Mouse (Mus musculus): Measurements from ENCODE around the gene Col27a1. TPM values are rescaled to one million over a fixed set of nuclear protein-coding genes. Genes with fewer than 3 reads are reported as not detected.

Col27a1 gene
- polyA plus RNA-seq, 2 experiments = 1.2 to 3.8 TPM

DNA sequence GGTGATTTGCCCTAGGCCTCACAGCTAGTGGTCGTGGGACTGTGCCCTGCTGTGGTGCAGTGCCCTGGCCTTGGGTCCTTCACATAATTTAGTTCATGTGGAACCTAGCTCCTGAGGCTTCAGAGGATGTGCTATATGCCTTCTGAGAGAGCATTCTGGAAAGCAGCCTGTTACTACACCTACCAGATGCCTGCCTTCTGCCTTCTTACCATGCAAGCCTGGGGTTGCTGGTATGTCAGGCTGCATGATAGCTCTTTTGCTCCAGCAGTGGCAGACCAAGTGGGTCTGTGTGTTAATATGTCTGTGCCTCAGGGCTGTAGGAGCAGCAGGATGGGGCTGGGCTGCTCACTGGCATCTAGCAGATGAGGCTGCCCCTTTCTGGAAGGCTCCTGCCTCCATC, 81.8 kb downstream of the Col27a1 start:
- TF ChIP-seq EP300 (IDR thresholded peaks at IDR 0.05; ENCODE audit: low read depth) = no peak
- TF ChIP-seq CTCF (IDR thresholded peaks at IDR 0.05; ENCODE audit: low read depth) = no peak

DNA sequence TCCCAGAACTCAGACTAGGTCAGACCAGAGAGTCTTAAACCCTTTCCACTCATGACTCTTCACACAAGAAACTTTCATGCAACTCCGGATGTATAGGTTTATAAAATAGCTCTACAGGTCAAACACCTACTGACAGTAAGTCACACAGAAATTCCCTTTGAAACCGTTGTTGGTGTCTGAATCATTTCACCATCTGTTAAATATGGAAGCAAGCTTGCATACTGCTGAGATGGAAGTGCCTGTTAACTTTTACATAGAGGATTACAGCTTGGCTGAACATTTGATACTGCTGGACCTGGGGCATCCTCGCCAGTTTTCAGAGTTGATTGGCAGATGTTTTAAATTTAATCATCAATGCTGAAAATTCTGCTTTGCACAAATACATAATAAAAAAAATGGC, 82.5 kb downstream of the Col27a1 start:
- no peak for ATAC-seq (ENCODE audit: insufficient read depth)
- Histone ChIP-seq H3K27ac (no peak overlapping the region), H3K4me3 (ENCODE audit: insufficient read depth in 1 of 2, low read depth in 2 of 2, low read length in 2 of 2) (no peak overlapping the region), H3K4me2 (ENCODE audit: low read depth) (no peak overlapping the region), H3K27me3 (ENCODE audit: control insufficient read depth, insufficient read depth, low read length) (no peaks in the 10 kb centered on the region), H3K9me3 (ENCODE audit: control insufficient read depth, low read length) (no peaks in the 10 kb centered on the region), H3K9ac (replicated peaks) (no peak overlapping the region), H3K4me1 (replicated peaks; ENCODE audit: control insufficient read depth in 2 of 2, insufficient read depth in 2 of 2, low read length in 1 of 2) (no peaks in the 10 kb centered on the region), H3K36me3 (replicated peaks; ENCODE audit: control insufficient read depth, insufficient read depth, low read depth) (no peaks in the 10 kb centered on the region)
- TF ChIP-seq EP300 (IDR thresholded peaks at IDR 0.05; ENCODE audit: low read depth) (no peak), CTCF (IDR thresholded peaks at IDR 0.05; ENCODE audit: low read depth) (no peak)
- WGBS (ENCODE audit: insufficient replicate concordance) = 47% methylated on average over 3 of the region's 3 CpGs
- no peak for DNase-seq (ENCODE audit: low read depth in 3 of 3, low spot score in 3 of 3)

More for the DNA sequence above, 81.8 kb downstream of the Col27a1 start:
- H3K4me3 ChIP-seq (ENCODE audit: insufficient read depth in 1 of 2, low read depth in 2 of 2, low read length in 2 of 2) = no peak overlapping the region
- WGBS (ENCODE audit: insufficient replicate concordance) = 43% methylated on average over 1 of the region's 1 CpGs
- no peaks in the 10 kb centered on the region for H3K4me1 ChIP-seq (replicated peaks; ENCODE audit: control insufficient read depth in 2 of 2, insufficient read depth in 2 of 2, low read length in 1 of 2)
- H3K9ac ChIP-seq (replicated peaks) = no peak overlapping the region
- H3K27ac ChIP-seq = no peak overlapping the region
- H3K9me3 ChIP-seq (ENCODE audit: control insufficient read depth, low read length) = no peaks in the 10 kb centered on the region
- no peaks in the 10 kb centered on the region for H3K27me3 ChIP-seq (ENCODE audit: control insufficient read depth, insufficient read depth, low read length)
- no peak overlapping the region for H3K4me2 ChIP-seq (ENCODE audit: low read depth)
- H3K36me3 ChIP-seq (replicated peaks; ENCODE audit: control insufficient read depth, insufficient read depth, low read depth) = no peaks in the 10 kb centered on the region
- DNase-seq (ENCODE audit: low read depth in 3 of 3, low spot score in 3 of 3) = no peak
- no peak for ATAC-seq (ENCODE audit: insufficient read depth)

DNA sequence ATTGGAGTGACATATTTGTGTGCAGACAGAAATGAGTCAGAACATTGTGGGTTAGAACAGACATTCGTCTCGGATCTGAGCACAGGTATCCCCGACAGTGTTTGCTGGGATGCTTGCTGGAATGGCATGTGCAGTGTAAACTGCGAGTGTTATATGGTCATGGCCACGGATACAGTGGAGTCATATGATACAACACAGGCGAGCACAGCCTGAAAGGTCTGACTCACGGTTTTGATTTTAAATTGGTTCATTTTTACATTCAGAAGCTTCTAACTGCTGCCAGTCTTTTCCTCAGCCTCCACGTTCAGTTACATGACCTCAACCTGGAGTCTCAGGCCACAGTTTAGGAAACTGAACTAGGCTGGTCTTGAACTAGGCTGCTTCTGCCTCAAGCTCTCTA, 83.1 kb downstream of the Col27a1 start:
- Histone ChIP-seq H3K4me2 (ENCODE audit: low read depth) (no peak overlapping the region), H3K27ac (no peak overlapping the region), H3K36me3 (replicated peaks; ENCODE audit: control insufficient read depth, insufficient read depth, low read depth) (no peaks in the 10 kb centered on the region), H3K4me3 (ENCODE audit: insufficient read depth in 1 of 2, low read depth in 2 of 2, low read length in 2 of 2) (no peak overlapping the region), H3K9me3 (ENCODE audit: control insufficient read depth, low read length) (no peaks in the 10 kb centered on the region), H3K9ac (replicated peaks) (no peak overlapping the region), H3K4me1 (replicated peaks; ENCODE audit: control insufficient read depth in 2 of 2, insufficient read depth in 2 of 2, low read length in 1 of 2) (no peaks in the 10 kb centered on the region), H3K27me3 (ENCODE audit: control insufficient read depth, insufficient read depth, low read length) (no peaks in the 10 kb centered on the region)
- no peak for ATAC-seq (ENCODE audit: insufficient read depth)
- DNase-seq (ENCODE audit: low read depth in 3 of 3, low spot score in 3 of 3) = no peak
- WGBS (ENCODE audit: insufficient replicate concordance) = 54% methylated on average over 8 of the region's 8 CpGs
- TF ChIP-seq EP300 (IDR thresholded peaks at IDR 0.05; ENCODE audit: low read depth) = no peak
- no peak for TF ChIP-seq CTCF (IDR thresholded peaks at IDR 0.05; ENCODE audit: low read depth)

DNA sequence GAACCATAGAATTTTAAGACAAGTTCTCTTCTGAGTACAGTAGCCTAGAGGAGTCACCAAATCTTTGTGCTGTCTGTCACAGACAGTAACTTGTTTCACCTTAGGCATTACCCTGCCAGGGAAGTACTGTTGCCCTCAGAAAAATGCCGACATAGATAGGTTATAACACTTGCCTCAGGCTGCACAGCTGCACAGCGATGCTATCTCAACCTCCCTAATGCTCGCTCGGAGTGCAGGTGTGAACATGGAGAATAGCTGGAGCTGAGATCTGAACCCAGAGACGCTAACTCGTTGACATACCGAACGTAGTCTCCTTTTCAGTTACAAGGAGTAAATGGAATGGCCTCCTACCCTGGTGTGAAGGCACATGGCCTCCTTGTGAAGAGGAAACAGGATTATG, 84.4 kb downstream of the Col27a1 start:
- 74% methylated on average over 8 of the region's 8 CpGs for WGBS (ENCODE audit: insufficient replicate concordance)
- TF ChIP-seq CTCF (IDR thresholded peaks at IDR 0.05; ENCODE audit: low read depth) (no peak), EP300 (IDR thresholded peaks at IDR 0.05; ENCODE audit: low read depth) (no peak)
- H3K36me3 ChIP-seq (replicated peaks; ENCODE audit: control insufficient read depth, insufficient read depth, low read depth) = no peaks in the 10 kb centered on the region
- no peak overlapping the region for H3K4me3 ChIP-seq (ENCODE audit: insufficient read depth in 1 of 2, low read depth in 2 of 2, low read length in 2 of 2)
- no peak overlapping the region for H3K4me2 ChIP-seq (ENCODE audit: low read depth)
- DNase-seq (ENCODE audit: low read depth in 3 of 3, low spot score in 3 of 3) (no peak), ATAC-seq (ENCODE audit: insufficient read depth) (no peak)
- no peak overlapping the region for H3K27ac ChIP-seq
- no peaks in the 10 kb centered on the region for H3K9me3 ChIP-seq (ENCODE audit: control insufficient read depth, low read length)
- no peaks in the 10 kb centered on the region for H3K27me3 ChIP-seq (ENCODE audit: control insufficient read depth, insufficient read depth, low read length)
- H3K4me1 ChIP-seq (replicated peaks; ENCODE audit: control insufficient read depth in 2 of 2, insufficient read depth in 2 of 2, low read length in 1 of 2) = no peaks in the 10 kb centered on the region
- no peak overlapping the region for H3K9ac ChIP-seq (replicated peaks)

DNA sequence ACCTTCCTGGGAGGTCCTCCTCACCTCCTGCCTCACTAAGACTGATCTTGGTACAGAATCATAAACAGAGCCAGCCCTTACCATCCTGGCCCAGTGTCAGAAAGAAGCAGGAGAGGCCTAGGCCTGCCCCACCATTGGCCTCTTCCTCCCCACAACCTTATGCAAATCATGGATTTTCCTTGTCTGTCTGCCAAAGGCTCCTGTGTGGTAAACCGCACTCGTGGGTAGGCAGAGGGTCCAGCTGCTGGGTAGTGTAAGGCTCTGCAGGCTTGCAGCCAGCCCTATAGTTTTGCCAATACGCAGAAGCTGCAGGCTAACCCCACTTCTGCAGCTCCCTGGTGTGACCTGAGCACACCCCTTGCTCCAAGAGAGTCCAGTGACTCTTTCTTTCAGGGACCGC, 88.8 kb downstream of the Col27a1 start:
- no peak for TF ChIP-seq CTCF (IDR thresholded peaks at IDR 0.05; ENCODE audit: low read depth)
- no peak for TF ChIP-seq EP300 (IDR thresholded peaks at IDR 0.05; ENCODE audit: low read depth)
- WGBS (ENCODE audit: insufficient replicate concordance) = 57% methylated on average over 4 of the region's 4 CpGs
- no peak overlapping the region for H3K9ac ChIP-seq (replicated peaks)
- no peaks in the 10 kb centered on the region for H3K4me1 ChIP-seq (replicated peaks; ENCODE audit: control insufficient read depth in 2 of 2, insufficient read depth in 2 of 2, low read length in 1 of 2)
- H3K9me3 ChIP-seq (ENCODE audit: control insufficient read depth, low read length) = no peaks in the 10 kb centered on the region
- H3K27ac ChIP-seq = no peak overlapping the region
- H3K36me3 ChIP-seq (replicated peaks; ENCODE audit: control insufficient read depth, insufficient read depth, low read depth) = no peaks in the 10 kb centered on the region
- H3K4me2 ChIP-seq (ENCODE audit: low read depth) = no peak overlapping the region
- no peak overlapping the region for H3K4me3 ChIP-seq (ENCODE audit: insufficient read depth in 1 of 2, low read depth in 2 of 2, low read length in 2 of 2)
- no peak for ATAC-seq (ENCODE audit: insufficient read depth)
- DNase-seq (ENCODE audit: low read depth in 3 of 3, low spot score in 3 of 3) = no peak
- no peaks in the 10 kb centered on the region for H3K27me3 ChIP-seq (ENCODE audit: control insufficient read depth, insufficient read depth, low read length)

All from liver, embryonic 14.5 days (tissue).